Mouse (Mus musculus): ENCODE results near the gene Lrrc8b.

- no peak for TF ChIP-seq CTCF (conservative IDR thresholded peaks at IDR 0.05; ENCODE audit: insufficient read depth, insufficient read length, low read depth, low read length)
- no peak for TF ChIP-seq POLR2A (IDR thresholded peaks at IDR 0.05; ENCODE audit: low read depth, low read length)
Measured at GRCm38 (mm10) chr5:105499396-105499795, 83.8 kb downstream of the Lrrc8b start.

Measured in kidney, adult 2 months (tissue).